Mouse (Mus musculus) embryonic facial prominence, embryonic 11.5 days (tissue): ENCODE data around the gene Rpl35. TPM values are rescaled to one million over a fixed set of nuclear protein-coding genes. Genes with fewer than 3 reads are reported as not detected.

Experiments
- ATAC-seq: fragments of 200-750 bp; cut with Nextera tagmentation; replicated peaks from 2 replicates; pipeline ENCODE4 v1.8.0; 2017; ENCODE audit warnings: low read depth; ENCODE audit not compliant: insufficient number of reproducible peaks, low FRiP score, low TSS enrichment
- DNase-seq: peaks from one replicate; pipeline ENCODE4 v3.0.0-alpha.2; 2015; ENCODE audit warnings: low spot score
- H3K27ac ChIP-seq: fragments of 300-500 bp; sonication (generic); replicated peaks from 2 replicates; pipeline ENCODE4 v1.5.1; 2014; ENCODE audit warnings: mild to moderate bottlenecking, low read depth, low read length, control low read depth
- H3K27me3 ChIP-seq: fragments of 300-500 bp; sonication (generic); 2 replicates; pipeline ENCODE4 v1.6.1; 2014; ENCODE audit warnings: mild to moderate bottlenecking, low read length, moderate library complexity, mixed read lengths; ENCODE audit not compliant: control insufficient read depth, insufficient read depth
- H3K36me3 ChIP-seq: fragments of 300-500 bp; sonication (generic); replicated peaks from 2 replicates; pipeline ENCODE4 v1.6.1; 2014; ENCODE audit warnings: low read depth, mild to moderate bottlenecking, low read length, moderate library complexity, mixed read lengths; ENCODE audit not compliant: control insufficient read depth, insufficient read depth
- H3K4me1 ChIP-seq: fragments of 300-500 bp; sonication (generic); 2 replicates; pipeline ENCODE4 v1.6.1; 2014; ENCODE audit warnings: low read length, mixed read lengths; ENCODE audit not compliant: control insufficient read depth, insufficient read depth
- H3K4me2 ChIP-seq: fragments of 300-500 bp; sonication (generic); 2 replicates; pipeline ENCODE4 v1.6.1; 2014; ENCODE audit warnings: low read depth, mild to moderate bottlenecking, control low read depth, low read length, moderate library complexity
- H3K4me3 ChIP-seq: fragments of 300-500 bp; sonication (generic); 2 replicates; pipeline ENCODE4 v1.5.1; 2014; ENCODE audit warnings: low read depth, low read length, control low read depth
- H3K9ac ChIP-seq: fragments of 300-500 bp; sonication (generic); replicated peaks from 2 replicates; pipeline ENCODE4 v1.6.1; 2014; ENCODE audit warnings: mild to moderate bottlenecking, control low read depth, low read length
- H3K9me3 ChIP-seq: fragments of 300-500 bp; sonication (generic); replicated peaks from 2 replicates; pipeline ENCODE4 v1.6.1; 2016; ENCODE audit warnings: mild to moderate bottlenecking, low read length, inconsistent platforms, mixed read lengths; ENCODE audit not compliant: control insufficient read depth
- WGBS: fragments of 180-500 bp; shearing (Covaris S2); extraction: QIAGEN DNeasy Blood & Tissue Kit; methylation state at CpG from one replicate; pipeline ENCODE4 v1.1.7; 2014; 5-methylcytosine and 5-hydroxymethylcytosine counted together
- polyA plus RNA-seq: library from polyadenylated mRNA; unstranded; fragments of >200 nt; fragmentation: Nextera tagmentation; extraction: Ambion mirVana; gene quantifications from 2 replicates; pipeline ENCODE4 v1.2.1, GENCODE M21; 2014

Rpl35 gene
- 1,128 and 1,148 TPM in 2 replicates for polyA plus RNA-seq

- DNase-seq = peak; percentile 64
- Histone ChIP-seq H3K27ac (peak within 1 kb of the TSS; percentile 76), H3K4me3 (peak within 1 kb of the TSS; percentile 60), H3K9ac (peak within 1 kb of the TSS; percentile 87), H3K9me3 (no peaks in the 10 kb centered on the region), H3K27me3 (no peaks in the 10 kb centered on the region), H3K4me1 (no peaks in the 10 kb centered on the region; the same call in 1 of the 2 replicates), H3K36me3 (peaks cover 12% of the 10 kb centered on the region), H3K4me2 (peak within 1 kb of the TSS; percentile 72)
- WGBS = 15% methylated on average over 15 of the region's 15 CpGs
- ATAC-seq = no peak
These were observed at the start of gene Rpl35 for GRCm38 (mm10) chr2:39005574-39006079. Gene Rpl35 (minus strand): TSS chr2:39005624.

- Histone ChIP-seq H3K27ac (no peak overlapping the region), H3K4me1 (no peaks in the 10 kb centered on the region), H3K9ac (no peak overlapping the region), H3K4me2 (no peak overlapping the region), H3K4me3 (no peak overlapping the region), H3K36me3 (peaks cover 2% of the 10 kb centered on the region; the same call in 1 of the 2 replicates), H3K27me3 (no peaks in the 10 kb centered on the region), H3K9me3 (no peaks in the 10 kb centered on the region)
- ATAC-seq (no peak), DNase-seq (no peak)
- WGBS = 97% methylated on average over 1 of the region's 1 CpGs
These were observed 43.1 kb upstream of the Rpl35 start for GRCm38 (mm10) chr2:39048515-39048914.

GRCm38 (mm10) chr2:39040215-39040614, 34.8 kb upstream of the Rpl35 start:
- Histone ChIP-seq H3K27me3 (no peaks in the 10 kb centered on the region), H3K27ac (no peak overlapping the region), H3K4me2 (no peak overlapping the region), H3K4me1 (no peaks in the 10 kb centered on the region), H3K9me3 (no peaks in the 10 kb centered on the region), H3K36me3 (peaks cover 3% of the 10 kb centered on the region; the same call in 1 of the 2 replicates), H3K9ac (no peak overlapping the region), H3K4me3 (no peak overlapping the region)
- 95% methylated on average over 1 of the region's 1 CpGs for whole genome bisulfite sequencing
- DNase-seq = no peak
- no peak for ATAC-seq

GRCm38 (mm10) chr2:39031611-39032010, 26.2 kb upstream of the Rpl35 start:
- H3K9ac ChIP-seq = no peak overlapping the region
- ATAC-seq = no peak
- WGBS = 100% methylated on average over 1 of the region's 1 CpGs
- H3K9me3 ChIP-seq = no peaks in the 10 kb centered on the region
- no peaks in the 10 kb centered on the region for H3K27me3 ChIP-seq
- peaks cover 8% of the 10 kb centered on the region for H3K36me3 ChIP-seq
- DNase-seq = no peak
- H3K4me3 ChIP-seq = no peak overlapping the region
- H3K27ac ChIP-seq = no peak overlapping the region
- no peak overlapping the region for H3K4me2 ChIP-seq
- no peaks in the 10 kb centered on the region for H3K4me1 ChIP-seq

DNA sequence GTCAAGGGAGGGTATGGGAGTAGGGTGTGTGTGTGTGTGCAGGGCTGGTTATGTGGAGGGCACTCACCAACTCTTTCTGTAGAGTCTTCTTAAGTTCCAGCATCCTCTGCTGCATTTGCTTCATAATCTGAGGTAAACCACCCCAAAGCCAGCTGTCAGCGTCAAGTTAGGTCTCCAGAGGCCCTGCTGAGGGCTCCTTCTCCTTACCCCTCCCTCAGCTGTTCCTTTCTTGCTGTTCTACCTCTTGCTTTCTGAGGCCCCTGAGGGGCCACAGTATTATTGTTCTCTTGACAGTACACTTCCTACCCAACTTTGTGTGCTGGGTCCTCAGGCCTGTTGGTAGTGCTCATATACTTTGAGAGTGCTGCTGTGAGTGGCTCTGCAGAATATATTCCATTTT, 14.6 kb upstream of the Rpl35 start:
- 57% methylated on average over 1 of the region's 1 CpGs for WGBS
- Histone ChIP-seq H3K4me2 (no peak overlapping the region), H3K27me3 (no peaks in the 10 kb centered on the region), H3K9me3 (no peaks in the 10 kb centered on the region), H3K27ac (no peak overlapping the region), H3K9ac (no peak overlapping the region), H3K4me1 (no peaks in the 10 kb centered on the region), H3K4me3 (no peak overlapping the region), H3K36me3 (peaks cover 6% of the 10 kb centered on the region)
- ATAC-seq (no peak), DNase-seq (no peak)

- no peak for ATAC-seq
- no peaks in the 10 kb centered on the region for H3K27me3 ChIP-seq
- no peak overlapping the region for H3K9ac ChIP-seq
- no peaks in the 10 kb centered on the region; the same call in 1 of the 2 replicates for H3K36me3 ChIP-seq
- no peak overlapping the region for H3K4me2 ChIP-seq
- H3K27ac ChIP-seq = no peak overlapping the region
- H3K9me3 ChIP-seq = no peaks in the 10 kb centered on the region
- no peak overlapping the region for H3K4me3 ChIP-seq
- DNase-seq = no peak
- WGBS = 78% methylated on average over 3 of the region's 3 CpGs
- H3K4me1 ChIP-seq = no peaks in the 10 kb centered on the region
These were observed 11.2 kb upstream of the Rpl35 start for GRCm38 (mm10) chr2:39016581-39016980.

GRCm38 (mm10) chr2:39012768-39013279, 7.4 kb upstream of the Rpl35 start:
- no peaks in the 10 kb centered on the region; the same call in 1 of the 2 replicates for H3K4me1 ChIP-seq
- ATAC-seq (no peak), DNase-seq (no peak)
- no peaks in the 10 kb centered on the region for H3K9me3 ChIP-seq
- H3K9ac ChIP-seq = no peak overlapping the region
- H3K27me3 ChIP-seq = no peaks in the 10 kb centered on the region
- no peak overlapping the region for H3K27ac ChIP-seq
- no peak overlapping the region for H3K4me2 ChIP-seq
- no peak overlapping the region for H3K4me3 ChIP-seq
- 85% methylated on average over 7 of the region's 7 CpGs for WGBS
- no peaks in the 10 kb centered on the region; the same call in 1 of the 2 replicates for H3K36me3 ChIP-seq

GRCm38 (mm10) chr2:39011971-39012370, 6.5 kb upstream of the Rpl35 start:
- no peaks in the 10 kb centered on the region; the same call in 1 of the 2 replicates for H3K4me1 ChIP-seq
- DNase-seq (no peak), ATAC-seq (no peak)
- no peaks in the 10 kb centered on the region for H3K9me3 ChIP-seq
- no peak overlapping the region for H3K4me2 ChIP-seq
- no peak overlapping the region for H3K27ac ChIP-seq
- H3K27me3 ChIP-seq = no peaks in the 10 kb centered on the region
- 89% methylated on average over 3 of the region's 3 CpGs for WGBS
- no peak overlapping the region for H3K4me3 ChIP-seq
- H3K36me3 ChIP-seq = no peaks in the 10 kb centered on the region; the same call in 1 of the 2 replicates
- no peak overlapping the region for H3K9ac ChIP-seq
